Mouse (Mus musculus): ENCODE results near the gene Tyw1. TPM values are rescaled to one million over a fixed set of nuclear protein-coding genes. Genes with fewer than 3 reads are reported as not detected.

The Tyw1 gene
- polyA plus RNA-seq, 1 experiment from 2014 or later = 29.5 TPM

DNA sequence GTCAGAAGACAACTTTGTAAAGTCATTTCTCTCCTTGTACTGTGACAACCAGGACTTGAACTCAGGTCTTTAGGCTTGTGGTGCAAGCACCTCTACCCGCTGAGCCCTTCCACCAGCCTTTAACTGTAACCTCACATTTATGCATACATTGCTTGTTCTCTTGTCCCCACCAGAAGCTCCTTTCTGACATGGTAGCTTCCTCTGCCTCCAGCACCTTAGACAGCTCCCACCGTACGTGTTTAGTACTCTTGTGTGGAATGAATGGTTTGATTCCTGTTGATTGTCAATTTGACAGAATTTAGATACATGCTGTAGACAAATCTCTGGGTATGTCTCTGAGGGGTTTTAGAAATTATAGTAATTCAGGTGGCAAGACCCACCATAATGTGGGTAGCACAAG lies 108.4 kb downstream of the Tyw1 start:
- ATAC-seq (ENCODE audit: low FRiP score, low read depth) = no peak
- Histone ChIP-seq H3K4me1 (no peaks in the 10 kb centered on the region; the same call in 1 of the 2 replicates), H3K4me2 (replicated peaks) (no peak overlapping the region), H3K27ac (no peak overlapping the region), H3K9ac (no peak overlapping the region), H3K36me3 (no peaks in the 10 kb centered on the region), H3K9me3 (no peaks in the 10 kb centered on the region), H3K27me3 (replicated peaks) (no peaks in the 10 kb centered on the region), H3K4me3 (no peak overlapping the region)
- WGBS = 60% methylated on average over 3 of the region's 3 CpGs

DNA sequence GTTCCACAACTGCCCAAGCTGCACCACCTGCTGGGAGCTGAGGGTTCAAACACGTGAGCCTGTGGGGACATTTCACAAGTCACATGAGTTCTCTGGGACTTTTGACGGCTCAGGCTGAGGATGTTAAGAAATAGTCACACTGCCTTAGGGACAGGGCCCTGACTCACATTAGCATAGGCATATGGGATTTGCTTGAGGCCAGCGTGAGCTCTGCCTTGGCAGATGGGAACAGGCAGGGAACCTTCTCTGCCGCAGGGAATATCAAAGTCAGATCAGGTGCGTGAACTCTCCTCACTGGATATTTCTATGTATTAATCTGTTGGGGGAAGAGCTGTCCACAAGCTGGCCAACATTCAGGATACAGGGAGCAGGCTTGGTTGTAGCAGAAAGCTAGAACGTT lies 112.8 kb downstream of the Tyw1 start:
- no peak for ATAC-seq (ENCODE audit: low FRiP score, low read depth)
- H3K4me3 ChIP-seq = no peak overlapping the region
- no peak overlapping the region for H3K27ac ChIP-seq
- H3K9ac ChIP-seq = no peak overlapping the region
- no peaks in the 10 kb centered on the region for H3K9me3 ChIP-seq
- 85% methylated on average over 6 of the region's 6 CpGs for WGBS
- H3K4me1 ChIP-seq = no peaks in the 10 kb centered on the region
- H3K27me3 ChIP-seq (replicated peaks) = no peaks in the 10 kb centered on the region
- no peaks in the 10 kb centered on the region for H3K36me3 ChIP-seq
- no peak overlapping the region for H3K4me2 ChIP-seq (replicated peaks)

- 86% methylated on average over 11 of the region's 11 CpGs for WGBS
- no peak for ATAC-seq (ENCODE audit: low FRiP score, low read depth)
- Histone ChIP-seq H3K36me3 (no peaks in the 10 kb centered on the region), H3K27ac (no peak within 1 kb of the TSS), H3K4me2 (replicated peaks) (no peak within 1 kb of the TSS), H3K4me3 (no peak within 1 kb of the TSS), H3K9ac (no peak within 1 kb of the TSS), H3K4me1 (no peaks in the 10 kb centered on the region), H3K27me3 (replicated peaks) (no peaks in the 10 kb centered on the region), H3K9me3 (no peaks in the 10 kb centered on the region)
Observed at GRCm38 (mm10) chr5:130369237-130369636, 113.8 kb downstream of the Tyw1 start, which contains the start of gene Caln1. Caln1 (plus strand) TSS chr5:130369455.

DNA sequence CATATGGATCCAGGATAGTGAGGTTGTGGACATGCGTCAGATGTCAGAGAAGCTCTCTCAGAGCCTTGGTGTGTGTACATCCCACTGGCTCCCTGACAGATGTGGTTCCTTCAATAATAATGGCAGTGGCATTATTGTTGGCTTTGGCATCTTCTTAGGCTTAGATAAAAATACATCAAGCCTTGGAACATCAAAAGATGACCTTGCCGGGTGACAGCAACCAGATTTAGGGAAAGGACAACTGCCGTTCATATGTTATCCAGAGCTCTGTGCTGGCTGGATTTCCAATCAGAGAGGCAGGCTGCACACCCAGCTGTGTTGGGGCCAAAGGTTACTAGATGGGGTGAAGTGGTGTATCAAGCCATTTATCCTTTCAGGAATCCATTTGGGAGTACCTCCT lies 120.0 kb downstream of the Tyw1 start:
- Histone ChIP-seq H3K27me3 (replicated peaks) (no peaks in the 10 kb centered on the region), H3K4me3 (no peak overlapping the region), H3K9me3 (no peaks in the 10 kb centered on the region), H3K36me3 (no peaks in the 10 kb centered on the region), H3K4me2 (replicated peaks) (no peak overlapping the region), H3K27ac (no peak overlapping the region), H3K4me1 (no peaks in the 10 kb centered on the region), H3K9ac (no peak overlapping the region)
- no peak for ATAC-seq (ENCODE audit: low FRiP score, low read depth)
- 85% methylated on average over 3 of the region's 3 CpGs for WGBS

DNA sequence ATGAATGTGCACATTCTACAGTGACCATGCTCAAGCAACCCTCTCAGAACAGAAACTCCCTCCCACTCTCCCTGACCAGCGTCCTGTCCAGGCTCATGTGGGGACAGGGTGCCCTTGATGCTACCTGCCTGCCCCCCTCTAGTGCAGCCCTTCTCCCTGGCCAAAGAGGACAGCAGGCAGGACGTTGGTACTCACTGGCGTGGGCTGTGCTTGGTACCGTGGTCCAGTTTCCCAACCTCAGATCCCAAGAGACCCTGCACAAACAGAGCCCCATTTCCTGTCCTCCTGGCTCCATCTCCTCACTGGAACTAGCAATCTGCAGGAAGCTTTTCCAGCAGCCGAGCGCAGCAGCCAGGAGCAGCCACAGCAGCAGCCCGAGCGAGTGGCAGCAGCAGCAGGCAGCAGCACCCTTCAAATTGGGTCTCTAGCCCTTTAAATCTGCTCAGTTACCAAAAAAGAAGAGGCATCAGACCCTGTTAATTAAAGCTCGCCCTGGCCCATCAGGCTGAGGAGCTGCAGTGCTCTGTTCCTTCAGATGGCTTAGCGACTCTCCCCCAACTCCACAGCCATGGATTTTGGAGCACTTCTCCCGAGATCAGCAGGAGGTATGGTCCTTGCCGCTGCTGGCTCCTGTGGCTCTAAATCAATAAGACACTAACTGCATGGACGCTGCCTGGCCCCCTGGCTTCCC lies 128.9 kb downstream of the Tyw1 start, which contains the start of gene A330070K13Rik:
A330070K13Rik (minus strand) TSS at position 410 of the 691 bp plus-strand sequence.
- Histone ChIP-seq H3K36me3 (no peaks in the 10 kb centered on the region), H3K9ac (no peak within 1 kb of the TSS), H3K4me2 (replicated peaks) (peak within 1 kb of the TSS; percentile 52), H3K27me3 (replicated peaks) (no peaks in the 10 kb centered on the region), H3K9me3 (no peaks in the 10 kb centered on the region), H3K27ac (no peak within 1 kb of the TSS), H3K4me1 (peaks cover 17% of the 10 kb centered on the region), H3K4me3 (no peak within 1 kb of the TSS; the same call in 1 of the 2 replicates)
- WGBS = 21% methylated on average over 13 of the region's 13 CpGs
- ATAC-seq (ENCODE audit: low FRiP score, low read depth) = no peak

DNA sequence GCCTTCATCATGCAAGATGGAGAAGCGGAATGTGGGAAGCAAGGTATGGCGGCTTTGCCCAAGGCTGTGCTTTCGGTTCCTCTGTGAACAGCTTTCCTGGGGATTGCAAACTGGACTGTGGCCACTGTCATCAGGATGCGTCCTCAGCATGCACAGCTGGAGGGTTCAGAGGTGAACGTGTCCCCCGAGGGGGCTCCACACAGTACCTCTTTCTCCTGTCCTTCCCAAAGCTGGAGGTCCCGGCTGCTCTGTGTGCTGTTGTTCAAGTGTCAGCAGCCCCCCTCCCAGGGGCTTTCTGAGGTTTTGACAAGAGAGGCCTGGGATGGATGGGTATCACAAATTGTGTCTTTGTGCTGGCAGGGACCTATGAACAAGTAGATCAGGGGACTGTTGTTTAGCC lies 131.0 kb downstream of the Tyw1 start:
- peaks cover 17% of the 10 kb centered on the region for H3K4me1 ChIP-seq
- H3K27ac ChIP-seq = no peak overlapping the region
- no peaks in the 10 kb centered on the region for H3K27me3 ChIP-seq (replicated peaks)
- H3K36me3 ChIP-seq = no peaks in the 10 kb centered on the region
- H3K9me3 ChIP-seq = no peaks in the 10 kb centered on the region
- 62% methylated on average over 7 of the region's 7 CpGs for WGBS
- no peak overlapping the region for H3K4me3 ChIP-seq
- H3K4me2 ChIP-seq (replicated peaks) = no peak overlapping the region
- no peak for ATAC-seq (ENCODE audit: low FRiP score, low read depth)
- no peak overlapping the region for H3K9ac ChIP-seq

Other genes with a start within 250 kb of the Tyw1 start
- 31.7 and 37.2 TPM in 2 replicates for gene Asl, start 226.4 kb upstream of the Tyw1 start, polyA plus RNA-seq (2016; fragmentation: Nextera tagmentation; extraction: Ambion mirVana)
- 61.5 and 65.3 TPM in 2 replicates for gene Crcp, start 226.3 kb upstream of the Tyw1 start, polyA plus RNA-seq (2016; fragmentation: Nextera tagmentation; extraction: Ambion mirVana)
- 56.4 and 58.4 TPM in 2 replicates for gene Tpst1, start 182.3 kb upstream of the Tyw1 start, polyA plus RNA-seq (2016; fragmentation: Nextera tagmentation; extraction: Ambion mirVana)
- 12.2 and 12.6 TPM in 2 replicates for gene Kctd7, start 110.8 kb upstream of the Tyw1 start, polyA plus RNA-seq (2016; fragmentation: Nextera tagmentation; extraction: Ambion mirVana)
- 34.3 and 35.2 TPM in 2 replicates for gene Rabgef1, start 83.8 kb upstream of the Tyw1 start, polyA plus RNA-seq (2016; fragmentation: Nextera tagmentation; extraction: Ambion mirVana)
- 30.7 and 31.6 TPM in 2 replicates for gene Tmem248, start 38.5 kb upstream of the Tyw1 start, polyA plus RNA-seq (2016; fragmentation: Nextera tagmentation; extraction: Ambion mirVana)
- 75.5 and 76.7 TPM in 2 replicates for gene Sbds, start 89 bp upstream of the Tyw1 start, polyA plus RNA-seq (2016; fragmentation: Nextera tagmentation; extraction: Ambion mirVana)
- 1.9 and 2.6 TPM in 2 replicates for gene Caln1, start 113.8 kb downstream of the Tyw1 start, polyA plus RNA-seq (2016; fragmentation: Nextera tagmentation; extraction: Ambion mirVana)
- not detected in 2 replicates for gene A330070K13Rik, start 129.0 kb downstream of the Tyw1 start, polyA plus RNA-seq (2016; fragmentation: Nextera tagmentation; extraction: Ambion mirVana)

All from neural tube, embryonic 12.5 days (tissue).